Mouse (Mus musculus) liver, postnatal 0 days (tissue): Measurements from ENCODE around the gene Alg9.

Source experiments
- CTCF ChIP-seq: sonication (generic); IDR thresholded peaks from 2 replicates; pipeline ENCODE4 v1.5.1; 2016; ENCODE audit warnings: antibody characterized with exemption, low read depth
- EP300 ChIP-seq: IDR thresholded peaks from 2 replicates; pipeline ENCODE4 v1.6.1; 2016; ENCODE audit warnings: antibody characterized with exemption, low read depth, mild to moderate bottlenecking

DNA sequence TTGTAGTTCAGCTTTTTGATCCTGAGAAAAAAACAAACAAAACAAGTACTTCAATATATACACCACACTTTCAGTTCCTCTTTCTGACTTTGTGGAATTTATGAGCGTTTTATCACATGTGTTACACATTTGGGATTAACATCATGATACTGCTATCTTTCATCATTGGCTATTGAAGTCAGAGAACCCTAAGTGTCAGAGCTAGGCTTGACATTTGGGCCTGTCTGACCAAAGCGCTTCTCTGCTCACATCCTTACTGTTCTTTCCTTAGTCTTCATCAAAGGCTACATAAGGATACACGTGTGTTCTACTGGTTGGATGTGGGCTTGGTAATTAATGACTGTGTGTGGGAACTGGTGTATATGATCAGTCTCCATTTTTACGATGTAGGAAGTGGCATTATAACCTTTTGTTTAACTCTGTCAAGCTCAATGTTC, 775 bp upstream of the Alg9 start:
- TF ChIP-seq CTCF, result no peak
- TF ChIP-seq EP300, result no peak
